Mouse (Mus musculus) B cell, adult 2 months (primary cell): ENCODE measurements around the gene Smim6.

Experiments
- DNase-seq, 2 experiments: peaks; one replicate each; pipeline ENCODE4 v3.0.0; 2022

The Smim6 gene

DNA sequence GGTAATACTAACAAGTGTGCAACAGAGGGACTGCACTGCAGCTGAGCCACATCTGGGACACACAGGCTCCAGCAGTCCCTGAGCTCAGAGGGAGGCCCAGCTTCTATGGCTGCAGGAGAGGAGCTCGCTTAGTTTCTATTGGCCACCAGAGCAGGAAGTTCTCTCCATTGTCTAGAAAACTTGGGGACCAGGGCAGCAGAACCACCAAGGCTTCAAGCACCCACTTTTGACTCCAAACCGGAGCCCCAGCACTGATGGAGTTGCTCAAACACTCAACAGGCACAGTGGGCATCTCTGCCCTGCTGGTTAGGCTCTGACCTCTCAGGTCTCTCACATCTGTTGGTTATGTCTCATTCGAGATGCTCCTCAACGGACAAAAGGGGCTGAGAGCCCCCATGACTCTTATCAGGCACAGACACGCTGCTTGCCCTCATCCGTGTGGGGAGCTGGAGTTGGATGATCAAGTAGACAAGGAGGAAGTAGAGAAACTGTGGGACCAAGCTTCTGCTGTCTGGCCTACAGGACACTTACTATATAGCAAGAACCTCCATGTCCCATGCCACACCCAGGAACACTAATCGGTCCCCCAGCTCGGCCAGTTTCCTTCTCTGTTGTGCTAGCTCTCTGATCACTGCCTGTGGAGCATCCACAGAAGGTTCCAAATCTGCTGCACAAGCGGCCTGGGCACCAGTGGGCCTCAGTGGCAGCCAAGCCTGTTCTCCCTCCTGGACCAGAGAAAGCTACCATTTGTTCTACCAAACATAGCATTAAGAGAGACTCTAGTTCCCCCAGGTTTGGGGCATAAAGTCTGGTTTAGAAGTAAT, 10.3 kb upstream of the Smim6 start:
- no peak for DNase-seq

DNA sequence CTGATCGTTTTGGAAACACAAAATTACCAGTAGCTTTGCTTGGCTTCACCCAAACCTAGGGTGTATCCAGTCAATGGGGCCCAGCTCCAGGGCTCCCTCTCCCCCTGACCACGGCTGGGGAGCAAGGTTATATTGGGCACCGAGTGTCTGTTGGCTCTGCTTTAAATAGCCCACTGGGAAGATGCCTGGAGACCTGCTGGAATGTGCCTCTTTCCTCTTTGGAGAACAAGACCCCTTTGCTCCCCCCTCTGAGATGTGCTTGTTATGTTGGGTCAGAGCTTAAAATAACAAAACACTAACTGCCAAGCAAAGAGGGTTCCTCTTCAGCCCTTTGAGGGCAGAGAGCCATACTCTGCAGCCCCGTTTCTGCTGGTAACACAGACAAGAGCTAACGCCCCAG, 9.6 kb upstream of the Smim6 start:
- DNase-seq = no peak

DNA sequence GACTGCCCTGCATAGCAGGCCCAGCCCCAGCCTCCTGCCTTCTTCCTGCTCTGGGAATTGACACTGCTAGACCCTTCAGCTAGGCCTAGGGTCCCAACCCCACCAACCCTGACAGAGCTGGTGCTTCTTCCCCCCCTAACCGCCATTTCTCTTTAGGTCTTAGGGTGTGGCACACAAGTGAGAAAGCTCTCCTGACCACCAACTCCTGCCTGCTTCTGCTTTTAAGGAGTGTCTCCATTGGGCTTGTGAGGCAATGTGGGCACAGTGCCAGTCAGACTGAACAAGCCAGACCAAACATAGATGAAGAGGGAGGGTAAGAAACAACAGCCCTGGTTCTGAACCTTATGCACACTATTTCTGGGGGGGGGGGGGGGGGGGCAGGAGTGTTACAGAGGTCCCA, 9.0 kb upstream of the Smim6 start:
- DNase-seq = peak in 1 of 2 experiments; percentile 34

DNA sequence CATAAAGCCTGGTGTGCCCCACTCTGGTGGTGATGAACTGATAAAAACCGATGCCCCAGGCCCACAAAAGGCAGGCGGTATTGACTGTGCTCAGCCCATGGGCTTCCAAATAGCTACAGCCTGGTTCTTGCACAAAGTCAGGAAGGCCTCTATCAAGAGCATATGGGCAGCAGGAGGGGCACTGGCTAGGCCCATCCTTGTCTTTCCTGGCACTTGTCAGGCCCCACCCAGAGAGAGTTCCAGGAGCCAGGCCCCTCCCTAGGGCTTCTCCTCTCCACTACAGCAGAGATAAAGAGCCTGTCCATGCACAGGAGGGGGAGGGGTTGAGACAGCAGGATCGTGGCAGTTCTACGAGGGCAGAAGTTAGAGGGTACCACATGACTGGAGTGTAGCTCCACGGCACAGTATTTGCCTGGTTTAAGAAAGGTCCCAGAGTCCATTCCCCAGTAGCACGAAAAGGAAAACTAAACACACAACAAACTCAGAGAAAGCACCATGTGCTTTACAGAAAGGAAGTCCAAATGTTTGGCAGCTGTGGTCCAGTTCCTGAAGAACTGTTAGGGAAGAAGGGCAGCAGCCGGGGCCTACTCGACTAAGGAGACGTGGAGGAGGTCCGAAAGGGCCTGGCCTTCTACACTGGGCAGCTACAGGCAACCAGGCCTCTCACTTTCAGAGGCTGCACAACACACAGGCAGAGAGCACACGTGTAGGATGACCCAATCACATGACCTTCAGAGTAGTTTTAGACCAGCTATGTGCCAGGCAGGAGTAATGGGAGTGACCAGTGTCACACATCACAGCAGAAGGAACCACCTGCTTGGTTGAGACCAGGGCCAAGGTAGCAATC, 8.2 kb upstream of the Smim6 start:
- DNase-seq = no peak

DNA sequence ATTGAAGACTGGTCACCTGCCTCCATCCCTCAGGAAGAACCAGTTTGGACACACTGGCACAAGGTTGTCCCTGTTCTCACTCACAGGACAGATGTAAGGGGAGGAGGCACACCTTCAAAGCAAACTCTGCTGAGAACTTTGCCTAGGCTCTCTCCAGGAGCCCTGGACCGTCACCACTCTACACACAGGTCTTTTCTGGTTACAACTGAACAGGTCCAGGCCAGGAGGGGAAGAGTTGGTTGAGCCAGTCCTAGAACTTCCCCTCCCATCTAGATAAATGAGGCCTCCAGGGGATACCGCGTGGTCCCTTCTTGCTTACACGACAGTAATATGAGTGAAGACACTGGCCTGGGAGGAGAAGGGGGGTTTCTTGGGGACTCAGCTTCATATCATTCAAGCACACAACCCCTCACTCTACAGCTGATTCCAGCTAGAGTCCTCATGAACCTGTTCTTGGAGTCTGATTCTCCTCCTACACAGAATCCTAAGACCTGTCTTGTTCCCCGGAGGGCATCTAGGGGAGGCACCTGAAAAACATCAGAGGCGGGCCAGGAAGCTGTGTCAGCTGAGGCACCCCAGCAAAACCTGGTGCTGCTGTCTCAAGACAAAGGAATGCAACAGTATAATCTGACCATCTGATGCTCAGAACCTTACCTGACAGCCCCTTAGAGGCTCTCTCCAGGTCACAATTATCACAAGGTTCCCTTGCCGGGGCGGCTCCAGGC, 7.4 kb upstream of the Smim6 start:
- DNase-seq = no peak

DNA sequence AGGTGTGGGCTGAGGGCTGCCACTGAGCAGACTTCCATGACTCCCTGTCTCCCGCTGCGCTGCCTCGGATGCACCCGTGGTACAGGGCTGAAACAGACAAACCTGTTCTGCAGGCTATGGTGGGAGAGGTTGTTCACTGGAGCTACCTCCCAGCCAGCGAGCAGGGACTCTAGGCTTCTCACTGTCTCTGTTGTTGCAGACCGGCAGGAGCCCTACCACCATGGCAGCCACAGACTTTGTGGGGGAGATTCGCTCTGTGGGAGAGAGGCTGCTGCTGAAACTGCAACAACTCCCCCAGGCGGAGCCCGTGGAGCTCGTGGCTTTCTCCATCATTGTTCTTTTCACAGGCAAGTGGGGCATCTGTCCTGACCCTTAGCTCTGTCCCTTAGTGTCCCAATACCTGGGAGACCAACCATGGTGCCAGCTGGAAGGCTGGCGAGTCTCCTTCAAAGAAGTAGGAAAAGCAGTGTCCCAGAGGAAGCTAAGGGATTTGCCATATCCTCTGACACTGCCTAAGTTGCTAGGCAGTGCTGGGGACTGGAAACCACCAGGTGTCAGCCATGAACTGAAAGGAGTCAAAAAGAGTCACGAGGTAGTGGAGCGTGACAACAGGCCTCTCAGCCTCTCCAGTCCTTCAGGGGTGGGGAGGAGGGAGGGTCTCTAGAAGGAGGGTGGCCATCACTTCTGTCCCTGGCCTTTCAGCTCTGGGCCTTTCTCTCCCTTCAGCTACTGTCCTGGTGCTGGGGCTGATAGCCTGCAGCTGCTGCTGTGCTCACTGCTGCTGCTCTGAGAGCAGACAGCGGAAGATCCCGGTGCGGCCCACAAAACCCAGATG, 6.6 kb upstream of the Smim6 start:
- DNase-seq = no peak

DNA sequence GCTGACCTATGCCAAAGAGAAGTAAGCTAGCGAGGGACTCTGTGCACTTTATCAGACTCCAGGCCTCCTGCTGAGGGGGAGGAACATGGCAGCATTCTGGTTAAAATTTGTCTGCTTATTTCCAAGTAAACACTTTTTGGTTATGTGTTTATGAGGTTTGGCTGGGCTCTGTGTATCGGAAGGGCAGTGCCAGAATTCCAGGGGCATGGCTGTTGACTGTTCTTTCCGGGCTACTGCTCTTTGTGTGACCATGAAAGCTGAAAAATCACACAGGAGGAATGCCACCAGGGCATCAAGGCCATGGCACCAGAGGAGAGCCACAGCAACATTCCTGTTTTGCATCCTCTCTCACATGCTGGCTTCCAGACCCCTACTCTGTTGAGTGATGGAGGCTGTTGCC, 5.7 kb upstream of the Smim6 start:
- no peak for DNase-seq

DNA sequence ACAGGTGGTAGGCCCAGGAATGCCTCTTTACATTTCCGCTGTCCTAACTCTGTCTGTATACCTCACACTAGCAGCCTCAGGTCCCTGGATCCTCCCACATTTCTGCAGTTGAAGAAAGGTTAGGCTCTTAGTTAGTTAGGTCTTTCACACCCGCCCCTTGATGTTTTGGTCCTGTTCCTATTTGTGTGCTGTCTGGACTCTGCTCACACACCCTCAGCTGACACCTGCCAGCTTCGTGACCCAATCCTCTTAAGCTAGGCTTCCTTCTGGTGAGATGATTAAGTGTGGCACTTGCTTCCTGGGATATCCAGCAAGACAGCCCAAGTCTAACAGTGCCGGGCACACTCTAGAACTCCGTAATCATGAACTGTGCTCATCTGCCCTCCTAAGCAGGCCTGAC, 5.3 kb upstream of the Smim6 start:
- no peak for DNase-seq

DNA sequence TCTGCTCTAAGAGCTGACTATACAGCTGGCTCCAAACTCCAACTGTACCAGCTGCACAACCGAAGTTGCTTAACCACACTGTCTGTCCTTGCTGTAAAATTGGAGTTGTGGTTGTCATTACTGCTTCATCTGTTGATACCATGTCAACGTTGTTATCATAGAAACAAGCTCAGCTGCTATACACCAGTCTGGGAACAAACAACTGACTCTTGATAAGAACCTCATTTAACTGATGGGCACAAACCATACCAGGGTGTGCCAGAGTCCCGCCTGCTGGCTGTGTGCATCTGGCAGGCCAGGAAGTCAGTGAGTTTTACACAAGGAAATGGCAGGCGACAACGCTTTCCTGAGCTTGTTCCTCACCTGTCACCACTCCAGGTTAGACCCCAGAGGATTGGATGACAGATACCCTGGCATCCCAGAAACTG, 669 bp upstream of the Smim6 start:
- no peak for DNase-seq

DNA sequence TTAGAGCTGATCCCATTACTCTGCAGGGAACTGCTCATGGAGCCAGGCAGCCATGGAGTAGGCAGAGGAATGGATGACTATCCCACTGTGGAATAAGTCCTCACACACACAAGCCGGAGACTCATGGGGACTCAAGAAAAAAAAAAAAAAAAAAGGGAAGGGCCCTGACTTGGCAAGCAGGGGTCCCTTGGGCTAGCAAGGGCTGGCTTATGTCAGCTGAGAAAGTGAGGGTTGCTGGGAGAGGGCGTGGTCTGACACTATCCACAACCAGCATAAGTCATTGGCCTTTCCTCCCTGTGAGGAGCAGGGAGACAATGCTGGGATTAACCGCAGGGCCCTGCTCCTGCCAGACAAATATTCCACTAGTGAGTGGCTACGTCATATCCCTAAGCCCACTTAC, 4.8 kb downstream of the Smim6 start:
- no peak for DNase-seq

DNA sequence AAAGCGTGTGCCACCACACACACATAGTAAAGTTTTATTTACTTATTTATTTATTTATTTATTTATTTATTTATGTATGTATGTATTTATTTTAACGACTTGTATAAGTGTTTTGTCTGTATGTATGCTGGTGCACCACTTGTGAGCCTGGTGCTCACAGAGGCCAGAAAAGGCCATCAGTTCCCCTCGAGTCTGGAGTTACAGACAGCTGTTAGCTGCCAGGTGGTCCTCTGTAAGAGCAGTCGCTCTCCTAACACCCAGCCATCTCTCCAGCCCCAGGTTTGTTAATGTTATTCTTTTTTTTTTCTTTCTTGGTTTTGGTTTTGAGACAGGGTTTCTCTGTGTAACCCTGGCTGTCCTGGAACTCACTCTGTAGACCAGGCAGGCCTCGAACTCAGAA, 6.8 kb downstream of the Smim6 start:
- DNase-seq = no peak

DNA sequence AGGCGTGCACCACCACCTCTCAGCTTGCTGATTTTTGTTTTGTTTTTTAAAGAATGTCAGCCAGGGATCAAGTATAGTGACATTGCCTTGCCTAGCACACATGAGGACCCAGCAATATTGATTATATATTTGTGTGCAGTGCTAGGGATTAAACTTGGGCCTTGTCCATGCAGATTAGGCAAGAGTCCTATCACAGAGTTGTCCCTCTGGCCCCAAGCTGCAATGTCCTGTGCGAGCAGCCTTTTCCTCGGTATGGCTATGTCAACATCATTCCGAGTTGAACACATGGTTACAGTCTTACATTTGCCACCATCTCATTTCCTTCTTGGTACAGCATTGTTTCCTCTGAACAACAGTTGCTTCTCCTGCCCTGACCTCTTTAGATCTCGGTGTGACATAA, 7.3 kb downstream of the Smim6 start:
- no peak for DNase-seq

DNA sequence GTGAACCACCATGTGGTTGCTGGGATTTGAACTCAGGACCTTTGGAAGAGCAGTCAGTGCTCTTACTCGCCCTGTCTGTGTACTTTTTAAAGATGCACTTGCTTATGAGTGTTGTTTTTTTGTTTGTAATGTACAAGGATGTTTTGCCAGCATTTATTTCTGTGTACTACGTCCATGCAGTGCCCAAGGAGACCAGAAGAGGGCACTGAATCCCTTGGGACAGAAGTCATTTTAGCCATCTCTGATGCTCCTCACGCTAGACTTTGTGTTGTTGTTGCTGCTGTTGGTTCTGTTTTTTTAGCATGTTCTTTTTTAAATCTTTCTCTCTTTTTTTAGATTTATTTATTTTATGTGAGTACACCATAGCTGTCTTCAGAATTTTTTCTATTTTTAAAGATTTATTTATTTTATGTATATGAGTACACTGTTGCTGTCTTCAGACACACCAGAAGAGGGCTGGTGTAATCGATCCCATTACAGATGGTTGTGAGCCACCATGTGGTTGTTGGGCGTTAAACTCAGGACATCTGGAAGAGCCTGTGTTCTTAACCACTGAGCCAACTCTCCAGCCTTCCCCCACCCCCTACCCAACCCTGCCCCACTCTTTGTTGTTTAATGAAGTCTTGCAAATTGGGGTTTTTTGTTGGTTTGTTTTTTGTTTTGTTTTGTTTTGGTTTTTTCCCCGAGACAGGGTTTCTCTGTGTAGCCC, 8.4 kb downstream of the Smim6 start:
- DNase-seq = peak; percentile 77 to 81

DNA sequence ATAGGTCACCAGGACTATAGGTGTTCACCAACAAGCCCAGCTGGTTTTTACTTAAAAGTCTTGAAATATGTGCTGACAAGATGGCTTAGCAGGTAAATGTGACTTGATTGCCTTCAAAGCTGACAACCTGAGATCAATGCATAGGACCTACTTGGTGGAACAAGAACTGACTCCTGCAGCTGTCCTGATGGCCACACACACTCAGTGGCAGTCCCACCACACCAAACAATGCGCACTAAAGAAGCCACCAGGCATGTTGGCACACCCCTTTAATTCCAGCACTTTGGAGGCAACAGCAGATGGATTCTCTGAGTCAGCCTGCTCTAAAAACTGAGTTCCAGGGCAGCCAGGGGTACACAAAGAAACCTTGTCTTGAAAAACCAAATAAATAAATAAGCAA, 10.2 kb downstream of the Smim6 start:
- no peak for DNase-seq

DNA sequence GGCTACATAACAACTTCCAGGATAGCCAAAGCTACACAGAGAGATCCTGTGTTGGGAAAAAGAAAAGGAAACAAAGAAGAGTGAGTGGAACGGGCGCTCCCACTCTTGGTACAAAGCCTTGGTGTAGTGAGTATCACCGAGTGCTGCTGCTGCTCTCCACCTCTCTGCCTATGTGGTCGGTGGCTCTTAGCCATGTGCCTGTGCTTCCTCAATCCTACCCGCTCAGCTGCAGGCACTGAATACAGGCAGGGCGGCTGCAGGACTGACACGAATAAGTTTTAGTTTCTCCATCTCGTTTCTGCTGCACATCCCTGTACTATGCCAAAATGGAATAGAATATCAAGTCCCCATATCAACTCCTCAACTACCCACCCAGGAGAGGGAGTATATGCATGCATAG, 17.2 kb downstream of the Smim6 start:
- peak; percentile 50 to 59 for DNase-seq

DNA sequence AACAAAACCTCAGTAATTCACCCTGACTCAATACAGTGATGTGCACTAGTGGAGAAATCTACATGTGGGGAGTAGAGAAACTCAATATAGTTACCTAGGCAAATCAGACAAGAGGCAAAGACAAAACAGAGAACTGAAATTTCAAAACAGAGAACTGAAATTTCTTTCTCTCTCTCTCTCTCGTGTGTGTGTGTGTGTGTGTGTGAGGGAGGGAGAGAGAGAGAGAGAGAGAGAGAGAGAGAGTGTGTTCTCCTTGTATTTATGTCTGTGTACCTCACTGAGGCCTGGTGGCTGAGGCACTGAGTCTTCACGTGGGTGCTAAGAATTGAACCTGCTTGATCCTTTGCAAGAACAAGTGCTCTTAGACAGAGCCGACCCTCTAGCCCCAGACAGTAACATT, 18.0 kb downstream of the Smim6 start:
- DNase-seq = peak; percentile 54 to 58

DNA sequence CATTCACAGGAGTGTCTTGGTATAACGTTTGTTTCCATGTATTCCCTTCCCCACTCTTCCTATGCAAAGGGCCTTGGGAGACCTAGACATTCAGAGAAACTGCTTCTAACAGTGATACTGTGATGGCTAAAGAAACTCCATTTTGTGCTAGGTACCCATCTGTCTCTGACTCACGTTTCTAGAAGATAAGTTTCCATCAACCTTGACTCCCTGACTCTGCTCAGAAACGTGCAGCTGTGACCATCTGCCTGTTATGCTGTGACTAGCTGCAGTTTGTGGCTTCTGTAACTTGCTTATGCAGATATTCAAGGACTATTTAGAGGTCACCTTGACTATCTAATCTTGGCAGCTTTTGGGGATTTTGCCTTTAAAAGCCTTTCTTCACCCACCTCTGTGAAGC, 19.4 kb downstream of the Smim6 start:
- no peak for DNase-seq

DNA sequence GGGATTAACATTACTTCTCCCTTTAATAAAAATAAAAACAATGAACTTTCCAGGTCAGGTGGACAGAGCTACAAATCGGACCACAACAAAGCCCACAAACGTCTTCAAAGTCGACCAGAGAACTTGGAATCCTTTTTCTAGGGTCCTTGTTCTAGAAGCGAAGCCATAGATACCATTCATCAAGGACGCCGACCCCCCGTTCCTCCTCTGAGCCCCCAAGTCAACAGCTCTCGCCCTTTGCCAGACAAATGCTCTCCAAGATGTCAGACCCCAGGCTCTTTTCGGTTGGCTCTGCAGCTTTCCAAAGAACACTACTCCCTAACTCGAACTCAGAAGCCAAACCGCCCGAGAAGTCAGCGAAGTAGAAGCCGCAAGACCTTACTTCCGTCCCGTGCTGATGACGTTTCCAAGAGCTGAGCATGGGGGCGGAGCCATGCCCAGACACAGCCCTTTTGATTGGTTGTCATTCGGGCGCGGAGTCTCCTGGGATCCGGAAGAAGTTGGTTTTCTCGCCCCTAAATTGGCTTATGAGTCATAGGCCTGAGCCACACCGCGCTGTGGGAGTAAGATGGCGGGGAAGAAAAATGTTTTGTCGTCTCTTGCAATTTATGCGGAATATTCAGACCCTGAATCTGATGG, 21.4 kb downstream of the Smim6 start, which contains the start of the genes Sap30bp and Recql5:
Gene Sap30bp, plus strand, starts transcription at position 175 of the 639 bp plus-strand sequence.
Gene Recql5, minus strand, starts transcription at position 370 of the 639 bp plus-strand sequence.
- peak; percentile 98 for DNase-seq

DNA sequence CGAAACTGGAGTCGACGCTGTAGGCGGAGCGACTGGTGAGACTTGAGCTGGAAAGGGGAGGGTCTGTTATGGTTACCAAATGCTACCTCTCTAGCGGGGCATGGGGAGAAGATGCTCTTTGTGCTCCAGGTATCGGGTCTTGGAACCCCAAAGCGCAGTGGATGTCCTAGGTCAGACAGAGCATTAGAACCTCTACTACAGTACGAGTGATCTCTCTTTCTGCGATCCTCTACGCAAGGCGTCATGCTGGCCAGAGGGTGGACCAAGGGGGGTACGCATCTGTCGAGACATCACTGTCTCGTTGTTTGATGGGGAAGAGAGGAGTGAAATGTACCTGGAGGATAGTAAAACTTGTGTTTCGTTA, 21.9 kb downstream of the Smim6 start:
- DNase-seq = no peak

DNA sequence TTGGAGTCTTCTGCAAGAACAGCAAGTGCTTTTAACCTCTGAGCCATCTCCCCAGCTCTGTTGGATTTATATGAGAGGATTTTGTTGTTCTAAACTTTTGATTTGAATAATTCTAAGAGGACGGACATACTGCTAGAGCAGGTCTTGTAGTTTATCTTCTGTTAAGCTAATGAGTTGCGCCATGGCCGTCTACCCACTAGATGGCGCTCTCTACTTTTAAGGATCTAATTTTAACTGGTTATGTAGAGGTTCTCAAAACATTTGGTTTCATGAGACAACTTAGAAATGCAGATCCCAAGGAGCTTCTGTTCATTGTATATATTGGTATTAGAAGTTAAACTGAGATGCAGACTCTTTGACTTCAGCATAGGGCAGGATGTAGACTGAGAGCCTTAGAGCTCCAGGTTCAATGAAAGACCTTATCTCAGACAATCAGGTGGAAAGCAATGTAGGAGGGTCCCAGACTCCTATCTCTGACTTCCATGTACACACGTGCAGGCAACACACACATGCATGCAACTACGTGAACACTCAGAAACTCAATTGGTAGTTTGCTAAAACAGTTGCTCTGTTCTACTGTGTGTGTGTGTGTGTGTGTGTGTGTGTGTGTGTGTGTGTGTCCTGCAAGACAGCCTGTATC, 28.0 kb downstream of the Smim6 start:
- peak; percentile 77 to 81 for DNase-seq

DNA sequence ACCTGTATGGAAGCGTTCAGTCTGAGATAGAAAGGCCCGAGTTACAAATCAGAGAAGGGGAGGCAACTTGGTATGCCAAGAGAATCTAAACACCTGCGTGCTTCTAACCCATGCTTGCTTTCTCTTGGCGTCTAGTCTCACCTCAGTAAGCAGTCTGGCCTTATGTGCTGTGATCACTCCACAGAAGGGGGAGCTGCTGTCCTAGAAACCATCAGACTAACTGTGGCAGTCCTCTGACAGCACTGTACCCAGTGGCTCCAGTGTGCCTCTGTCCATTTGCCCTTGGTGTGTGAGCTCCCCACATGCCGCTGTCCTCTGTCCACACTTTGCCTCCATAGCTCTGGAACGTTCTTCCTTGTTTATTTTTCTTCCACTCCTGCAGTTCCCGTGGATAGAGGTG, 30.2 kb downstream of the Smim6 start:
- DNase-seq = no peak
